Mouse (Mus musculus) frontal cortex, postnatal 14 days (tissue): ENCODE results near the gene Cxcl15.
"Not testable (repeated sequence)": the region's sequence is repeated elsewhere in the genome, so short reads cannot be mapped to it uniquely, and the experiment has no call there.

Experiments
- DNase-seq, 2 experiments: peaks; one replicate each; pipeline ENCODE4 v3.0.0; 2022; ENCODE audit warnings: low spot score in 2 of 2

The Cxcl15 gene

DNA sequence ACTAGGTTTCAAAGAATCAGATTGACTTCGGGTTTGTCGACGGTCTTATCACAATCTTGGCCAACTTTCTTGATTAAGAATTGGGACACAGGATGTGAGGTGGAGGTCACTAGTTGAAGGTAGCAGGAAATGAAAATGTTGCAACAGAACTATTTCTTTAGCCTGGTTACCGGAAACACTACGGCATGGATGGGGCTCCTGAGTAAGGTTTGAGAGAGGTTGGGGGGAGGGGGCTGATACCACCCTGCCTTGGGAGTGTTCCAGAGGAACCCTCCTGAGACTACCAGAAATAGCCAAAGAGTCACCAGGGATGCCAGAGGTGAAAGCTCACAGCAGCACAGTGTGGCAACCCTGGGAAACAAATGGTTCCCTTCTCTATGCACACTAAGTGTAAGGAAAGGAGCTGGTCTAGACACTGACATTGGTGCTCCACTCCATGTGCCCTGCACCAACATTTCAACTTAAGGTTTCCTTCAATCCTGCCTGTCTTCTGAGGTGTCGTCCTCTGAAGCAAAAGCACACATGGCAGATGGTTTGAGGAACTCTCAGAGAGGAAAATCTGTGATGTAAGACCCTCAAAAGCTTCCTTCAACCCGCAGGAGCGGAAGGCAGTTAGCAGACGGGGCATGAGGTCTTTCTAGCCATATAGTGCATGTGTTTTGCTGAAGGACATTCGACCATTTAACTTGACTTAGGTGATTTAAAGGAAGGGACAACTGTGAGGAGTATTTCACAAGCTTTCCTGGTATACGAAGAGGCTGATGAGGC, 4.8 kb upstream of the Cxcl15 start:
- no peak for DNase-seq

DNA sequence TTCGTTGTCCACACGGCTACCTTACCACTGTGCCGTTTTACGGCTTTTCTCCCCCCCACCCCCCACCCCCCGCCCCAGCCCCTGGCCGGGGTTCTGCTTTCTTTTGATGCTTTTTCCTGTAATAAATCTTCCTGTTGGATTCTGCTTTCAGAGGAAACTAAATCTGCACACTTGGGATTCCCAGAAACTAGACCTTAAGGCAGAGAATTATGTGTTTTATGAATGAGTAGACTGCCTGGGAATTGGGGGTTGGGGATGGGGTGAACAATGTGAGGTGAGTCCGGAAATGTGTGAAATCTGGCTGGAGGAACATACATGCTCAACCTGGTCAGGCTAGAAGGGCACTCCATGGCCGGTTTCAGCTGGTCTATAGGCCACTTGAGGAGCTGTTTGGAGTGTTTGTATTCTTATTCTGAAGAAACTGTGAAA, 4.2 kb upstream of the Cxcl15 start:
- no peak for DNase-seq

DNA sequence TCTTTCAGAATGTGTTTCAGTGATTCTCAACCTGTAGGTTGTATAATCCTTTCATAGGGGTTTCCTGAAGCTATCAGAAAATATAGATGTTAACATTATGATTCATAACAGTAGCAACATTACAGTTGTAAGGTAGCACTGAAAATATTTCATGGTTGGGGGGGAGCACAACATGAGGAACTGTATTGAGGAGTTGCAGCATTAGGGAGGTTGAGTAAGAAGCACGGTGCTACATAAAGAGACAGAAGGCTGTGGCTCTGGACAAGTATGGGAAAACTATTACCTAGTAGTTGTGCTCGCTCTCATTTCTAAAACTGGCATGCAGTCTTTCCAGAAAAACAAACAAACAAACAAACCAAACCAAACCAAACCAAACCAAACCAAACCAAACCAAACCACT, 1.1 kb downstream of the Cxcl15 start:
- not testable (repeated sequence) for DNase-seq

DNA sequence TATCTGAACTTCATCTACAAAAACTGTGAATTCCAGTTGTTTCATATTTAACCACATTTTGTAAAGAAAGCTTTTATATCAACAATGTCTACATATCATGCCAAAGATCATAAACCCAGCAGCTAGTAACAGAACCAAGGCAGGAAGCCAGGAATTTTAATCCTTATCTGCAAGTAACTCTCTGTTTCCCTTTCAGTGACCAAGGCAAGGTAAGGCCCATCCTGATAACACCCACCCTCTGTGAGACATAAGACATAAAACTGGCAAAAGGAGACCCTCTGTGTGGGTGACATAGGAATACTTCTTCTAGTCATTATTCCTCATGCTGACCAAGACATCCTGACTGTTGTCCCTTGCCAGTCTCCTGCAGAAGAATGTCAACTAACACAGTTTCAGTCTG, 10.2 kb downstream of the Cxcl15 start:
- DNase-seq: no peak

DNA sequence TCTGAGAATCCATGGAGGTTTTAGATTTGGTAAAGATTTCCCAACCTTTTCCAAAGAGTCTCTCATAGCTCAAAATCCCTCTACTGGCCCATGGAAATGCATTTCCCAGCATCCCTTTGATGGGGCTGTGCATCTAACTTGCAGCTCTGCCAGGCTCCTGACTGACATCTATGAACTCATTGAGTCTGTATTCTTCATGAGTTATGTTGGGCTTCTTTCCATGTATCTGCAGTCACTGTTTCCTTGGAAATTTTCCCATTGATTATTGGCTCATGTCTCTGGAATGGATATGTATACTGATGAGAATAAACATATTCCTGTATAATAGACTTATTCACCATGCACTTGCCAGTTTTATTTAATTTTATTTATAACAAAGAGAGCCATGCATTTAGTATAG, 11.7 kb downstream of the Cxcl15 start:
- DNase-seq: no peak

DNA sequence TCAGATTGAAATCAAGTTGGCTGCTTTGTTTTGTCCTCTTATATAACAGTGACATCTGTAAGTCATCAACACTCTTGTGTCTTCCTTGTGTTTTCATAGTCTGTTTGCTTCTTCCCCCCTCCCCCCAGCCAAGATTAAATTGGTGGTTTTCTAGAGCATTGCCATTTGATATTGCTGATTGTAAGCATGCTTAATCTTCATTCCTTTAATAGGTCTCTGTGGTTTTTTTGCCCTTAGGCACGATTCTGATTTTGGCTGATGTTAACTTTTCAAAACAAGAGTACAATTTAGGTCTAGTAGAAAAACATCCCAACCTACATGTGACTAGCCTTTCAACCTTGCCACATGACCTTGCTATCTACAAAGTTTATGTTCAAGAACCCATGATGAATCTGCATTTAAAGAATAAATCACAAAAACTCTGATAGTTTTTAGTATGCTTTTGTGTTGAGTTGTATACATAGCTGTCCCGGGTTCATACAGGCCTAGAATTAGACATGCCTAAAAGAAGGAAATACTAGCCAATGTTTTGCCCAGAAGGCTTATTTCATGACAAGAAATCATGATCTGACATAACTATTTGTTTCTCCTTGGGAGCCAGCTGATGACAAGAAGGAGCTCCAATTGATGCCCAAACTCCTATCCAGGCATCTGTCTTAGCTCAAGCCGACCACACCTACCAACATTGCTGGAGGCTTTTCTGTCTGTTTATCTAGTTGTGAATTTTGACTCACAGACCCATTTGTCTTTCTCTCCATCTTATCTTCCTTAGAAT, 13.0 kb downstream of the Cxcl15 start:
- no peak for DNase-seq

DNA sequence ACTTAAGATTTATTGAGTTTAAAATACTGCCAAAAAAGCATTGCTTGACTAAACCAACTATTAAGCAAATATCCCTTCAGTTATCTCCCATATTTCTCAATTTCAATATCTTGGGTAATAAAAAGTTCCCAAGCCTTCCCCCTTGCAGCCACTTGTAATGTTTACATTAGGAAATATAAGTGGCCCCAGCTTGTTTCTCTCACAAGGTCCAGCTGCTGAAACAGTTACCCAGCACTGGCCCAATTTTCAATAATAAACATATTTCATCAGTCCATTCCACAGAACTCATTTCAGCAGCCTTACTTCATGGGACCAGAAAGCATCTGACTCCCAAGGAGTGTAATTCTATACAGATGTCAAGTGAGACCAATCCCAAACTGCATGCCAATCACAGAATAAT, 25.4 kb downstream of the Cxcl15 start:
- no peak for DNase-seq

DNA sequence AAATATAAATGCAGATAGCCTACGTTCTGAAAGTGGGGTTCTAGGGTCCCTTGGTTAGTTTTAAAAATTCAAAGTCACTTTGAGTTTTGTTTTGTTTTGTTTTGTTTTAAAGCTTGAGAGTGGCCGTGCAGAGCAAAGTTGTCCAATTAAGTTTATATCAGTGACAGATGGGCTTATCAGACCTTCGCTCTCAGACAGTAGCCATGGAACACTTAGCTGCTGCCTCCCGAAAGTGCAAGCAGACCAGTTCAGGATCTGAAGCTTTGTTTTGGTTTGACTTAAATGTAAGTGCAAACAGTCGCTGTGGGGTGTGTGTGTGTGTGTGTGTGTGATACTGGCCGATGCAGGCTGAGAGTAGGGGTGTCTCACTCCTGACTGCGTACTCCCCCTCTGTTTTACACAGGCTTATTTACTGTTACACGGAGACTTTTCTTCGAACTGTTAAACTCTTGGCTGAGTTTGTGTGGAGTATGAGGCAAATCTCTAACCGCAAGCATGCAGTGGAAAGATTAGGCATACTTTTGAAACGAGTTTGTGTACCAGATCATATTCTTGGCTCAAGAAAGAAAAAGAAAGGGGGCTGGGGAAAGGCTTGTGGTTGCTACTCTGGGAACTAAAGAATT, 37.9 kb downstream of the Cxcl15 start:
- no peak for DNase-seq

DNA sequence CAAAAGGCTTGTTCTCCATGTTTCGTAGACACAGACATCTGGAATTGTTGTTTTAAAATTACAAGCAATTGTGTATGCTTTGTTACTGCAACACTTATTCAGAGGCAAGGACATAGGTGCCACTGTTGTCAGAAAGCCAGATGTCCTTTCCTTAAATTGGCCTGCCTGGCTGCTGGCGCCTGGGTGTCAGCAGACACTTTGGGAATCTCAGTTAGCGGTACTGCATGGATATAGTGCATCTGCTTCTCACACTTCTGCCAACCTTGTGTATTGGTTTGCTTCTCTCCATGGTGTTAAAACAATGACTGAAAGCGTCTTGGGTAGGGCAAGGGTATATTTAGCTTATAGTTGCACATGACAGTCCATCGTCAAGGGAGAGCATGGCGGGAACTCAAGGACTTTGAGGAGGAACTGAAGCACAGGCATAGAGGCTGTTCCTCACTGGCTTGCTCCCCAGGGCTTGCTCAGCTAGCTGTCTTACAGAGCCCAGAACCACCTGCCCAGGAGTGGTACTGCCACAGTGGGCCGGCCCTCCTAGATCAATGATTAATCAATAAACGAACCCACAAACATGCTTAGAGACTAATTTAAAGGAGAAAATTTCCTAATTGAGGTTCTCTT, 38.5 kb downstream of the Cxcl15 start:
- no peak for DNase-seq

DNA sequence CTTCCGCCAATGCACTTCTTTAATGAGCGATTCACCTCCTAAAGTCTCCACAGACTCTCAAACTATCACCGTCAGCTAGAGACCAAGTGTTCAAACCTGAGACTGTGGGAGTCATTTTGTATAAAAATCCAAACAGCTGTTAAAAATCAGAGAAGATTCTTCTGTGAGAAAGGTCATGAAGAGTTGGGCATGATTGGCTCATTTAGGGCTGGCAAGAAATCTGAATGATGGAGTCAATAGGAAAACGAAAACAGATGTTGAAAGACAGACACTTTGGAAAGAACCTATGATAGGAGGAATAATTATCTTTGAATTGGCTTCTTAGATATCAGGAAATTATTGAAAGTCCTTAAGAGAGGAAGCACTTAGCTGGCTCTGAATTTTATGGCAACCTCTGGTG, 40.1 kb downstream of the Cxcl15 start:
- DNase-seq: no peak

DNA sequence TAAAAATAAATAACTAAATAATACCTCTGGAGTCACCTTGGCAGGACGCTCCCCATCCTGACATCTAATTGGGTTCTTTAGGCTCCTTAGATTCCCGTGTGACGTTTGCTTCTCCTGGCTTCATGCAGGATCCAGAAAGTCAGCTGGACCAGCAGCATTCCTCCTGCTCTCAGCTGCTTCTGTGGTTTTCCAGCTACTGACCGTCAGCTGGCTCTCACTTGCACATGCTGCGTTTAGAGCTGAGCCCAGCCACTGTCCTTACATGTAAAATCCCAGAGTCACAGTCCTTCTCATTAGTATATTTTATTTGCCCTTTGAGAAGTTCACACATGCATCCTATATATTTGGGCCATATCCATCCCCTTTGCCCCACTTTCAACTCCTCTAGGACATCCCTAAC, 44.2 kb downstream of the Cxcl15 start:
- DNase-seq: no peak

DNA sequence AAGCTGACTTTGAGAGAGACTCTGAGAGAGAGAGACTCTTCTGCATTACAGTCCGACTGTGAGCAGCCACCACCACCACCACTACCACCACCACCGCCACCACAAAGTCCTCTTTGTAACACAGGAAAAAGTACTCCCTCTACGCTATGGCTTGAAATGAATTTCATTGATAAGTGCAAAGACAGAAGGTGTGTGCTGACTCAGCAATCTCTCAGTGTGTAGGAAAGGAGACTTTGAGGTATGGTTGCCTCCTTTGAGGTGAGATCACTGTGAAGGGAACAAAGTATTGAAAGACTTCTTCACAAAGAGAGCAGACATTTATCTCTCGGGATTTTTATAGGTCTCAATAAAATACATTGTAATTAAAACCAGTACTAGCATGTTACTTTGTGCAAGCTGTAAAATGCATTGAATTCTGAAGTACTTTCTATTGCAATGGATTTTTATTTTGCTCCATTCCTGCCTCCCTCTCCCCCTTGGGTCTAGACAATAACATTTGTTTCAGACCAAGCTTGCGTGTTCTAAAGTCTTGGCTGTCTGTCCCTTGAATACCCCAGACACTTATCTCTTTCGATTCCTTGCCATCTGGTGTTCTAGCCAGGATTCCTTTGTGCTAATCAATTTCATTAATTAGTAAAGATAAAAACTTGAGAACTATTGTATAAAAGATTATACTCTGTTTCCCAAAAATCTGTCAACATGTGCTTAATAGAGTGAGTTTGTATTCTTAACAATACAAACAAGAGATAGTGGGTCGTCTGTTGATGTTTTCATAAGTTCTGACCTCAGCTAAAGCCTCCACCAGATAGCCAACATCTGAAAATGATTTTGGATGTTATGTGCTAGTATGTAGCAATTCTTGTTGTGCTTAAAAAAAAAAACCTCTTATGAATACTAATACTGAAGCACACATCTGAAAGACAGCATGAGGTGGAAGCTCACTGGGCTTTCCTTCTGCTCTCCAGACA, 46.9 kb downstream of the Cxcl15 start:
- no peak for DNase-seq

DNA sequence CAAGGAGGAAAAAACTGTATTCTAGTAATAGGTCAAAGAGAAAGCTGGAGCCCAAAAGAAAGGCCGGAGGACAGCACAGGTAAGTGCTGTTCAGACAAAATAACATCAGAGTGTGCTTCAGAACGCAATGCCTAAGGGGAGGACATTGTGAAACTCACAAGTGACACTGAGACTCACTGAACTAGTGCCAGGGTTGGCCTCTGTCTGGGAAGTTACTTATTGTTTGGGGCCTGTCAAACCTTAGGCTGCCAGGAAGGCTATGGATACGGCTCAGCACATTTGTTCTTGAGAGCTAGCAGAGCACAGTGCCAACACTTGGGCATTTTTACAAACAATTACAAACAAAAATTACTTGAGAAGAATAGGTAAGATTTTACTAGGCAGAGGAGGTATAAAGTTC, 49.6 kb downstream of the Cxcl15 start:
- no peak for DNase-seq

DNA sequence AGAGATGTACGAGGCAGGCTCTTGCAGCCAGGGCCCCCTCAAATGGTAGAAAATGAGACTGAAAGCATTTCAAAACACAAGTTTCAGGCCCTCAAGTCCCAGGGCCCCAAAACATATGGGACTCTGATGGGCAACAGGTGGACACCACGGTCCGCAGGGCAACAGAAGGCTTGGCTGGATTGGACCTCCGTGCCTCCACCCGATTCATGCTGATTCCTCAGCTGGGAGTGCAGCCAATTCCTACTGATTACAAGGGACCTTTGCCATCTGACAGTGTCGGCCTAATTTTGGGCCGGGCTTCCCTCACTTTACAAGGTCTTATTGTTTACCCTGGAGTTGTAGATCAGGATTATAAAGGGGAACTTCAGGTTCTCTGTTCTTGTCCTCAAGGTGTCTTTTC, 55.8 kb downstream of the Cxcl15 start:
- DNase-seq: not testable (repeated sequence)

DNA sequence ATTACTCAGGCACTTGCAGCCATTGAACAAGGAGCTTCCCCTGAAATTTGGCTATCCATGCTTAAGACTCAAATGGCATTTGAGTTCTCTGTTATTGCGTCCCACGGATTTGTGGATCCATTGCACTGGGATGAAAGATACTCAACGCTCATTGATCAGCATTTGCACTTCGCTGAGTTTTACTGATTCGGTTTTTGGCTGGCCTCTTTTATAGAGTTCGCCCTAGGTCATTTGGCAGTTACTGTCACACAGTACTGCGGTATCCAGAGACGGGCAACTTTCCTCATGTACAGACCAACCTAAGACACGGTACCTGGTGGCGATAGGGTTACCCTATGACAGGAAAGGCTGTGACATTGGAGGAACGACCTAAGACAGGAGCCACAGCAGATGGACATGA, 57.1 kb downstream of the Cxcl15 start:
- not testable (repeated sequence) for DNase-seq
